Mouse (Mus musculus) G1E (cell line): Measurements from ENCODE around the gene Mylk.

Experiments used
- CTCF ChIP-seq: IDR thresholded peaks from 2 replicates; pipeline ENCODE4 v1.5.1; 2012; ENCODE audit warnings: low read depth, low read length, inconsistent platforms, mixed read lengths
- TAL1 ChIP-seq: conservative IDR thresholded peaks from 2 replicates; pipeline ENCODE4 v1.6.1; 2012; ENCODE audit warnings: low read depth, low read length, inconsistent platforms, mixed read lengths

DNA sequence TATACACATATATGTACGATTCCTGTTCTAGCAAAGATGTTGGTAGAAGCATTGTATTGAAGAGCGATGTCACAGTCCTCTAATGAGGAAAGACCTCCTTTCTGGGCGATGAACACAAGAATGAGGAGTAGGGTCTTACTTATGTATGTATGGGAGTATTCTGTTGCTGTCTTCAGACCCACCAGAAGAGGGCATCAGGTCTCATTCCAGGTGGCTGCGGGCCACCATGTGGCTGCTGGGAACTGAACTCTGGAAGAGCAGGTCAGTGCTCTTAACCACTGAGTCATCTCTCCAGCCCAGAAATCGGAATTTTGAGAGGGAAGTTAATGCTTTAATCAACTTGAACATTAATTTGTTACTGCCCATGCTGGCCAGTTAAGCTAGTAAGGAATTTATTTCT, 279.3 kb downstream of the Mylk start:
- TF ChIP-seq TAL1 (no peak), CTCF (no peak)
